Mouse (Mus musculus) CD4-positive, CD25-positive, alpha-beta regulatory T cell, adult 2 months (primary cell): ENCODE measurements around the gene Mapre1.

Experiments used
- DNase-seq: peaks from one replicate; pipeline ENCODE4 v3.0.0-alpha.2; 2012; ENCODE audit warnings: low read depth, low spot score

Mapre1 gene

GRCm38 (mm10) chr2:153778638-153779362 lies 37.7 kb downstream of the Mapre1 start:
- DNase-seq: peak; percentile 81

- peak; percentile 54 for DNase-seq
These were observed 38.4 kb downstream of the Mapre1 start, which contains the start of gene Efcab8 for GRCm38 (mm10) chr2:153779394-153779981. Gene Efcab8 (plus strand): TSS chr2:153779931.

GRCm38 (mm10) chr2:153781181-153781580 lies 40.1 kb downstream of the Mapre1 start:
- DNase-seq: no peak

- no peak for DNase-seq
These were observed 43.6 kb downstream of the Mapre1 start for GRCm38 (mm10) chr2:153784668-153785067.

GRCm38 (mm10) chr2:153793366-153793765 lies 52.3 kb downstream of the Mapre1 start:
- no peak for DNase-seq

- DNase-seq: peak; percentile 42
These were observed 54.0 kb downstream of the Mapre1 start for GRCm38 (mm10) chr2:153795090-153795489.

- DNase-seq: peak; percentile 61
These were observed 66.4 kb downstream of the Mapre1 start for GRCm38 (mm10) chr2:153807464-153807863.

- DNase-seq: no peak
These were observed 67.1 kb downstream of the Mapre1 start for GRCm38 (mm10) chr2:153808146-153808545.

GRCm38 (mm10) chr2:153808841-153809240 lies 67.8 kb downstream of the Mapre1 start:
- no peak for DNase-seq

GRCm38 (mm10) chr2:153809921-153810320 lies 68.8 kb downstream of the Mapre1 start:
- DNase-seq: no peak

GRCm38 (mm10) chr2:153822005-153822543 lies 81.0 kb downstream of the Mapre1 start:
- DNase-seq: no peak
